In the genomic region with DNA sequence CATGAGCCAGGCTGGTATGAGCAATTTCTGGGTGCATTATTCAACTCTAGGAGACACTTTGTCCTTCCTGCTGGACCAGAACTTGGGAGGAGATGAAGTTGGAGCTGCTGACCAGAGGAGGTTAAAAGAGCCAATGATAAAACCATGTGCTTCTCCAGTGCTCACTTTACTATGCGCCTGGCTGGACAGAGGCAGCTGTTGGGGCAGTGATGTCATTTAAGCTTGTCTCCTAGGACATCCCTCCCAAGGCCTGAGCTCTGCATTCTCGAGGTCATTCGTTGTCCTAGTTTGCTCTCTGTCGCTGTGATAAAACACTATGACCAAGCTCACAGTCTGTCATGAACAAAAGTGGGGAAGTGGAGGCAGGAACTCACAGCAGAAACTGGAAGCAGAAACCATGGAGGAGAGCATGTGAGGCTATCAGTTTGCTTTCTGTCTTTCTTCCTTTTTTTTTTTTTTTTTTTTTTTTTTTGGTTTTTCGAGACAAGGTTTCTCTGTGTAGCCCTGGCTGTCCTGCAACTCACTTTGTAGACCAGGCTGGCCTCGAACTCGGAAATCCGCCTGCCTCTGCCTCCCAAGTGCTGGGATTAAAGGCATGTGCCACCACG, we compare ENCODE assay signal across 14 mouse cellular contexts. TPM values are rescaled to one million over a fixed set of nuclear protein-coding genes. Genes with fewer than 3 reads are reported as not detected.
"Had no signal": no experiment of that assay in that cellular context is flagged by ENCODE, and none has a peak within 500 bp of the region (broad histone marks: within the 10 kb centered on the region; RNA-seq: fewer than 3 reads in every experiment).

No protein-coding gene starts in this region.

- DNase-seq: kidney, adult 8-10 months; kidney, postnatal 10 days; kidney, postnatal 4 days; left cerebral cortex, postnatal 4 days; liver, embryonic 13.5 days; lung, adult 2 months; lung, postnatal 14 days; thymus, adult 2 months; thymus, postnatal 14 days; thymus, postnatal 4 days had no signal

RNA-seq across cellular contexts. Expression of a gene that starts 2.6 kb away (rescaled TPM):
- total RNA-seq: layer of hippocampus, adult 18-20 months; left cerebral cortex, adult 8-10 months; megakaryocyte, adult 5-6 weeks had no signal

RNA-seq across cellular contexts. Expression of a gene that starts 22.4 kb away (rescaled TPM):
- total RNA-seq: layer of hippocampus, adult 18-20 months; left cerebral cortex, adult 8-10 months; left cerebral cortex, postnatal 14 days; left cerebral cortex, postnatal 4 days had no signal

RNA-seq across cellular contexts. Expression of a gene that starts 46.4 kb away (rescaled TPM):
- total RNA-seq: megakaryocyte, adult 5-6 weeks had no signal
